Mouse (Mus musculus): ENCODE data around the gene Mamdc2. TPM values are rescaled to one million over a fixed set of nuclear protein-coding genes. Genes with fewer than 3 reads are reported as not detected.

Mamdc2 gene
- not detected for total RNA-seq (2023)

DNA sequence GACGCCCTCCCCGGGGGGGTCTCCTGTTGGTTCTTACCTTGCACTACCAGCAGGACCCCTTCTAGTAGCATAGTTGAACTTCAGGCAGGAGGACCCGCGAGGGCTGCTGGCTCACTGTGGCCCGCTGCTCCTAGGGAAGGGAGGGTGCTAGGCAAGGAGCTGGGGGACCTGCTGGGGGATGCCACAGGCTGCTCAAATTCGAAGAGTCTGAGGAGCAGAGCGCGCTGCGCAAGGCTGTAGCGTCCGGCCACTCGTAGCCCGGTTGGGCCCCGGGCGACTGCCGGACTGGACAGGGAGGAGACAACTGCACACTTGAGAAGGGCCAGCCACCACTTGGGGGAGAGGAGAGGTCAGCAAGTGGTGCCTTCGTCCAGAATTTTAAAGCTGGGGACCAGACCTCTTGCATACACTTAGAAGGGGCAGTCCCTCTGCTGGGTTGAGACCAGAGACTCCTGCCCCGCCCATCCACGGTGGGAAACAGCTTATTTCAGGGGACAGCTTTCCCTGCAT, at the start of gene Mamdc2:
Mamdc2 (minus strand) TSS at position 455 of the 510 bp plus-strand sequence.

GRCm38 (mm10) chr19:23273355-23274053, 174.7 kb downstream of the Mamdc2 start, which contains the start of gene Smc5:
TSS of gene Smc5 (minus strand) at chr19:23273897.

Other genes with a start within 250 kb of the Mamdc2 start
- gene Smc5, start 174.5 kb downstream of the Mamdc2 start, total RNA-seq (2023), result 10 to 100 TPM; 73.3 to 78.8 TPM
- gene 1700028P14Rik, start 204.4 kb upstream of the Mamdc2 start, total RNA-seq (2023), result not detected
- 10 to 100 TPM; 24.2 to 39.8 TPM for gene Ptar1, start 239.0 kb upstream of the Mamdc2 start, total RNA-seq (2023)

Measured in T-cell, adult 66 days (primary cell).